Mouse (Mus musculus) liver, adult 2 months (tissue): ENCODE data around the gene Ambn.

Experiments used
- CTCF ChIP-seq: fragments of 200-500 bp; IDR thresholded peaks from 2 replicates; pipeline ENCODE4 v1.5.1; 2011; ENCODE audit warnings: low read depth, low read length, control low read depth
- POLR2A ChIP-seq: fragments of 200-500 bp; IDR thresholded peaks from 2 replicates; pipeline ENCODE4 v1.6.1; 2011; ENCODE audit warnings: low read length, control low read depth; ENCODE audit not compliant: insufficient read depth; ENCODE audit errors: extremely low read depth

DNA sequence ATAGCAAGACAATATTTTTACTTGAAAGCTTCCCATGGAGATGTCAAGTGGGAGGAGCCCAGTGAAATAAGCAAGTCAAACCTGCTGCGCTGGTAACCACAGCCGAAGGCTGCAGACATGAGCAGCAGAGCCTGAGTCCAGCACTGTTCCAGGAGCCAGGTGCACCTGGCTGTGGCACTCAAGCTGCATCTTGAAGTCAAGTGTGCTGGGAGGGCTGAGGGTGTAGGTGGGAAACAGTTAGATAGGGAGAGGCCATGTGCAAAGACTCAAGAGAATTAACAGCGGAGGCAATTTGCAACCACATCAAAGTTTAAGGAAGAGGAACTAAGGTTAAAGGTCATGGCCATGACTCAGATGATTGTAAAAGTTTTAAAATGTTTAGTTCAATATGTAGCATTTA lies 44.0 kb downstream of the Ambn start:
- TF ChIP-seq CTCF (no peak), POLR2A (no peak)
